Mouse (Mus musculus) CD4-positive, CD25-positive, alpha-beta regulatory T cell (primary cell): Measurements from ENCODE around the gene Draxin. TPM values are rescaled to one million over a fixed set of nuclear protein-coding genes. Genes with fewer than 3 reads are reported as not detected.

Source experiments
- polyA plus RNA-seq: library from polyadenylated mRNA; unstranded; fragments of 100-300 nt; shearing (Covaris generic); gene quantifications from one replicate; pipeline ENCODE4 v1.2.1, GENCODE M21; 2017

Draxin gene
- not detected for polyA plus RNA-seq

GRCm38 (mm10) chr4:148130561-148131413, at the start of gene Draxin:
Gene Draxin, minus strand, starts transcription at chr4:148130698.

DNA sequence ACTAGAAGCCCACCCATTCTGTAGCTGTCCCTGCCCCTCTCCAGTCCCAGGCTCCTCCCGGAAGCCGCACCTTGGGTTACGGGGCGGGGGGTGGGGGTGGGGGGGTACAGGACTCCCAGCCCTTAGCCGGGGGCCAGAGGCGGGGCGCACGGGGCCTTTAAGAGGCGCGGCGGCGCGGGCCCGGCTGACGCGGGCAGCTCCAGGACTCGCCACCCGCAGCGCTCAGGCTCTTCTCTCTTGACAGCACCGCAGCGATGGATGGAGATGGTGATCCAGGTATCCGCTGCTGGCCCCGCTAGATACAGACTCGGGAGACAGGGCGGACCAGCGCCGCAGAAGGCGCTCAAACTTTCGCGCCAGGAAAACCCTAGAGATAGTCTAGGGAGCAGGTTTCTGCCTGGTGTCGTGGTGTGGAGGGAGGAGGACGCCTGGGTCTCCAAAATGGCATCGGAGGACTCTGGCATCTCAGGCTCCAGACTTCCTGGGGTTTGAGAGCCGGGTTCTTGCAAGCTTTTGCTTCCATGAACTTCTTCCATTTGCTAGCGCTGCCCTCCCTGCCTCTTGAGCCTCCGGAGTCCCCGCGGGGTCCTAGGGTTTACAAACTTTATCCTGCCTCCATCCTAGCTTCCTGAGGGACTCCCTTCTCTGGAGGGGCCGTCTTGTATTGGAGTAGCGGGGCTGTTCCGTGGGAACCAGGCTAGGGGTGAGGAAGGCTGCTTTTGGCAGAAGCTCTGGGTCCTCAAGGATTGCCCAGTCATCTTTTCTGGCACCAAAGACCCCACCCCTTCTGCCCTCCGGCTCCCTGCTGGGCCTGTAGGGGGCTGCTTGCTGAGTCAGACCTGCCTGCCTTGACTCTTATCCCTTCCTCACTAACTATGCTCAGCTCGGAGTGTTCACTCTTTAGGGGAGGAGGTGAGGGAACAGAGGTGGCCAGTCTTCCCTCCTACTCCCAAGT, 30.2 kb upstream of the Draxin start, which contains the start of the genes Fbxo44 and Fbxo2:
TSS of gene Fbxo44 (minus strand) at position 47 of the 955 bp plus-strand sequence.
TSS of gene Fbxo2 (plus strand) at position 186 of the 955 bp plus-strand sequence.

GRCm38 (mm10) chr4:148151267-148152168, 21.0 kb upstream of the Draxin start, which contains the start of gene Fbxo6:
Gene Fbxo6, minus strand, starts transcription at chr4:148152140.

GRCm38 (mm10) chr4:148130133-148130532, 365 bp downstream of the Draxin start, which contains the start of gene Mad2l2:
Gene Mad2l2, plus strand, starts transcription at chr4:148130384.

DNA sequence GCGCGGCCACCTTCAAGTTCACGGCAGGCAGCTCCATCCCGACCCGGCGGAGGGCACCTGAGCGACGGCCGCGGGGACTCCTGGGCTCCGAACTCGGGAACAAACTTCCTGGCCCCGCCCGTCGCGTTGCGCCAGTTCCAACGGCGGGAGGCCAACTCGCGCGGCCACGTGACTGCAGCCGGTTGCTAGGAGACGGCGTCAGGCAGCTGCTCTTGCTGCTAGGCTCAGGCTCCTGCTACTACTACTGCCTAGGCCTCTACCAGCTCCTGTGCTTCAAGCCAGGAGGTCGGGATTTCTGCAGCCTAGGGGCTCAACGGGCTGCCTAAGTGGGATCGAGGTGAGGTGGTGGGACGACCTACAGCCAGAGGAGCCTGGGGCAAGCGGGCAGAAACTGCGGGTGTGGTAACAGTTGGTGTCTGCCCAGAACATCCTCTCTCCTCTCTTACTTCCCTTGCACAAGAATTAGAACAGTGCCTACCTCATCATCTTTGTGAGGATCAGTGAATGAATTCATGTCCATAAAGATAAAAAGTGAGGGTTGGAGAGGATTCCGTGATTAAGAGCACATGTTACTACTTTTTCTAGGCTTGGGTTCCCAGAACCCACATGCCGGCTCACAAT, 42.5 kb downstream of the Draxin start, which contains the start of gene Agtrap:
TSS of gene Agtrap (minus strand) at position 125 of the 621 bp plus-strand sequence.

Other genes with a start within 250 kb of the Draxin start
- 34.6 TPM for gene Mfn2, start 226.0 kb downstream of the Draxin start, polyA plus RNA-seq
- 10.4 TPM for gene Plod1, start 193.9 kb downstream of the Draxin start, polyA plus RNA-seq
- 114 TPM for gene 2510039O18Rik, start 189.8 kb downstream of the Draxin start, polyA plus RNA-seq
- not detected for gene Nppb, start 144.9 kb downstream of the Draxin start, polyA plus RNA-seq
- not detected for gene Nppa, start 130.0 kb downstream of the Draxin start, polyA plus RNA-seq
- gene Clcn6, start 91.9 kb downstream of the Draxin start, polyA plus RNA-seq, result 7.3 TPM
- gene Mthfr, start 91.6 kb downstream of the Draxin start, polyA plus RNA-seq, result 15.8 TPM
- 18.2 TPM for gene Agtrap, start 42.7 kb downstream of the Draxin start, polyA plus RNA-seq
- gene Mad2l2, start 314 bp downstream of the Draxin start, polyA plus RNA-seq, result 44.4 TPM
- gene Fbxo6, start 21.4 kb upstream of the Draxin start, polyA plus RNA-seq, result 52.5 TPM
- 2.7 TPM for gene Fbxo44, start 29.8 kb upstream of the Draxin start, polyA plus RNA-seq
- not detected for gene Fbxo2, start 29.9 kb upstream of the Draxin start, polyA plus RNA-seq
- not detected for gene Disp3, start 157.3 kb upstream of the Draxin start, polyA plus RNA-seq